Mouse (Mus musculus) heart, postnatal 0 days (tissue): Measurements from ENCODE around the gene Fgfr1op2. TPM values are rescaled to one million over a fixed set of nuclear protein-coding genes. Genes with fewer than 3 reads are reported as not detected.

Experiments
- ATAC-seq: fragments of 200-750 bp; cut with Nextera tagmentation; 2 replicates; pipeline ENCODE4 v1.8.0; 2017; ENCODE audit warnings: low read depth, moderate number of reproducible peaks, moderate library complexity; ENCODE audit not compliant: insufficient read depth
- DNase-seq: peaks from one replicate; pipeline ENCODE4 v3.0.0-alpha.2; 2016; ENCODE audit warnings: low spot score
- H3K27ac ChIP-seq: fragments of 300-500 bp; sonication (generic); 2 replicates; pipeline ENCODE4 v1.5.1; 2014; ENCODE audit warnings: low read depth, mild to moderate bottlenecking
- H3K27me3 ChIP-seq: fragments of 300-500 bp; sonication (generic); 2 replicates; pipeline ENCODE4 v1.6.1; 2014; ENCODE audit warnings: low read length, mixed read lengths; ENCODE audit not compliant: control insufficient read depth, insufficient read depth
- H3K36me3 ChIP-seq: fragments of 300-500 bp; sonication (generic); replicated peaks from 2 replicates; pipeline ENCODE4 v1.6.1; 2014; ENCODE audit warnings: low read length, mixed read lengths; ENCODE audit not compliant: control insufficient read depth, insufficient read depth
- H3K4me1 ChIP-seq: fragments of 300-500 bp; sonication (generic); 2 replicates; pipeline ENCODE4 v1.6.1; 2014; ENCODE audit warnings: antibody characterized with exemption; ENCODE audit not compliant: control insufficient read depth, insufficient read depth
- H3K4me2 ChIP-seq: fragments of 300-500 bp; sonication (generic); 2 replicates; pipeline ENCODE4 v1.6.1; 2014; ENCODE audit warnings: low read depth, mild to moderate bottlenecking, low read length, moderate library complexity
- H3K4me3 ChIP-seq: fragments of 300-500 bp; sonication (generic); 2 replicates; pipeline ENCODE4 v1.5.1; 2014; ENCODE audit warnings: low read depth, low read length
- H3K9ac ChIP-seq: fragments of 300-500 bp; sonication (generic); replicated peaks from 2 replicates; pipeline ENCODE4 v1.6.1; 2014; ENCODE audit warnings: low read depth, low read length, mixed read lengths
- H3K9me3 ChIP-seq: fragments of 300-500 bp; sonication (generic); replicated peaks from 2 replicates; pipeline ENCODE4 v1.6.1; 2016; ENCODE audit warnings: low read length; ENCODE audit not compliant: control insufficient read depth
- CTCF ChIP-seq: IDR thresholded peaks from 2 replicates; pipeline ENCODE4 v1.5.1; 2016; ENCODE audit warnings: antibody characterized with exemption, control low read depth, low read depth
- EP300 ChIP-seq: IDR thresholded peaks from 2 replicates; pipeline ENCODE4 v1.6.1; 2016; ENCODE audit warnings: antibody characterized with exemption, low read depth
- WGBS: fragments of 180-500 bp; shearing (Covaris S2); extraction: QIAGEN DNeasy Blood & Tissue Kit; methylation state at CpG from one replicate; pipeline ENCODE4 v1.1.7; 2014; 5-methylcytosine and 5-hydroxymethylcytosine counted together
- polyA plus RNA-seq: library from polyadenylated mRNA; unstranded; fragments of >200 nt; fragmentation: Nextera tagmentation; extraction: Ambion mirVana; gene quantifications from 2 replicates; pipeline ENCODE4 v1.2.1, GENCODE M21; 2015
- total RNA-seq: library from RNA; depleted of rRNA; stranded (reverse); fragments of >200 nt; gene quantifications from 2 replicates; pipeline ENCODE4 v1.2.3, GENCODE M21; 2014; ENCODE audit warnings: low replicate concordance; rRNA removed

Fgfr1op2 gene
- total RNA-seq, result 61.4 and 81.9 TPM in 2 replicates
- polyA plus RNA-seq, result 81.3 and 87.8 TPM in 2 replicates

- no peaks in the 10 kb centered on the region for H3K9me3 ChIP-seq
- H3K4me3 ChIP-seq, result peak within 1 kb of the TSS; percentile 92
- H3K9ac ChIP-seq, result peak within 1 kb of the TSS; percentile 93
- TF ChIP-seq EP300 (no peak), CTCF (no peak)
- under 1% methylated on average over 13 of the region's 13 CpGs for WGBS
- DNase-seq (no peak), ATAC-seq (no peak)
- peak within 1 kb of the TSS; percentile 96 for H3K4me2 ChIP-seq
- peak within 1 kb of the TSS; percentile 98 for H3K27ac ChIP-seq
- peaks cover 17% of the 10 kb centered on the region; the same call in 1 of the 2 replicates for H3K4me1 ChIP-seq
- H3K27me3 ChIP-seq, result no peaks in the 10 kb centered on the region
- peaks cover 3% of the 10 kb centered on the region; the same call in 1 of the 2 replicates for H3K36me3 ChIP-seq
These were observed at the start of gene Fgfr1op2 for GRCm38 (mm10) chr6:146576903-146577302. Gene Fgfr1op2 (plus strand): TSS chr6:146577203.

GRCm38 (mm10) chr6:146527537-146527936, 49.5 kb upstream of the Fgfr1op2 start:
- no peak for DNase-seq
- H3K27ac ChIP-seq, result no peak overlapping the region
- H3K4me3 ChIP-seq, result no peak overlapping the region
- no peak for TF ChIP-seq EP300
- H3K9me3 ChIP-seq, result no peaks in the 10 kb centered on the region
- WGBS, result 66% methylated on average over 2 of the region's 2 CpGs
- no peaks in the 10 kb centered on the region for H3K4me1 ChIP-seq
- H3K27me3 ChIP-seq, result no peaks in the 10 kb centered on the region
- no peak overlapping the region for H3K9ac ChIP-seq
- H3K36me3 ChIP-seq, result no peaks in the 10 kb centered on the region
- ATAC-seq, result peak; percentile 39
- no peak overlapping the region for H3K4me2 ChIP-seq

GRCm38 (mm10) chr6:146530363-146530762, 46.6 kb upstream of the Fgfr1op2 start:
- Histone ChIP-seq H3K27me3 (no peaks in the 10 kb centered on the region), H3K4me3 (no peak overlapping the region), H3K9me3 (no peaks in the 10 kb centered on the region), H3K9ac (no peak overlapping the region), H3K27ac (peak overlapping the region; percentile 73), H3K36me3 (no peaks in the 10 kb centered on the region), H3K4me1 (no peaks in the 10 kb centered on the region), H3K4me2 (no peak overlapping the region)
- ATAC-seq (peak; percentile 3; the same call in 1 of the 2 replicates), DNase-seq (no peak)
- 65% methylated on average over 7 of the region's 7 CpGs for WGBS
- no peak for TF ChIP-seq EP300
- TF ChIP-seq CTCF, result no peak

- DNase-seq (peak; percentile 74), ATAC-seq (peak; percentile 87)
- Histone ChIP-seq H3K27ac (peak overlapping the region; percentile 73), H3K9ac (no peak overlapping the region), H3K27me3 (no peaks in the 10 kb centered on the region), H3K36me3 (no peaks in the 10 kb centered on the region), H3K9me3 (no peaks in the 10 kb centered on the region), H3K4me2 (no peak overlapping the region), H3K4me3 (no peak overlapping the region), H3K4me1 (no peaks in the 10 kb centered on the region)
- 44% methylated on average over 5 of the region's 5 CpGs for WGBS
- TF ChIP-seq EP300, result peak; percentile 88
- no peak for TF ChIP-seq CTCF
These were observed 46.2 kb upstream of the Fgfr1op2 start for GRCm38 (mm10) chr6:146530769-146531168.

GRCm38 (mm10) chr6:146533146-146533545, 43.9 kb upstream of the Fgfr1op2 start:
- no peak overlapping the region for H3K27ac ChIP-seq
- no peak for DNase-seq
- ATAC-seq, result no peak
- no peaks in the 10 kb centered on the region for H3K27me3 ChIP-seq
- TF ChIP-seq CTCF, result no peak
- TF ChIP-seq EP300, result no peak
- no peaks in the 10 kb centered on the region for H3K4me1 ChIP-seq
- H3K4me2 ChIP-seq, result no peak overlapping the region
- H3K4me3 ChIP-seq, result no peak overlapping the region
- no peaks in the 10 kb centered on the region for H3K36me3 ChIP-seq
- no peak overlapping the region for H3K9ac ChIP-seq
- 82% methylated on average over 4 of the region's 4 CpGs for whole genome bisulfite sequencing
- H3K9me3 ChIP-seq, result no peaks in the 10 kb centered on the region

GRCm38 (mm10) chr6:146535501-146535900, 41.5 kb upstream of the Fgfr1op2 start:
- DNase-seq (no peak), ATAC-seq (no peak)
- no peak overlapping the region for H3K9ac ChIP-seq
- H3K36me3 ChIP-seq, result no peaks in the 10 kb centered on the region
- no peaks in the 10 kb centered on the region for H3K27me3 ChIP-seq
- no peak for TF ChIP-seq CTCF
- no peak for TF ChIP-seq EP300
- no peak overlapping the region for H3K4me2 ChIP-seq
- H3K4me3 ChIP-seq, result no peak overlapping the region
- H3K27ac ChIP-seq, result no peak overlapping the region
- WGBS, result 73% methylated on average over 5 of the region's 5 CpGs
- no peaks in the 10 kb centered on the region for H3K9me3 ChIP-seq
- H3K4me1 ChIP-seq, result no peaks in the 10 kb centered on the region
